Mouse (Mus musculus) bone marrow, adult 2 months (tissue): ENCODE measurements at regions not wholly inside any gene's neighbourhood (a gene's known extent, or its start where the extent isn't known, plus 50 kb on each side); places are given as distances from the start of the nearest gene placed in this dataset.

ENCODE experiments used
- H3K27ac ChIP-seq: fragments of 200-500 bp; 2 replicates; pipeline ENCODE4 v1.5.1; 2012; ENCODE audit warnings: low read depth, mild to moderate bottlenecking, control low read depth, inconsistent platforms, low read length; ENCODE audit not compliant: control insufficient read depth, poor library complexity, insufficient read depth
- H3K4me1 ChIP-seq: fragments of 200-500 bp; 2 replicates; pipeline ENCODE4 v1.6.1; 2011; ENCODE audit warnings: low read length; ENCODE audit not compliant: control insufficient read depth, insufficient read depth
- H3K4me3 ChIP-seq: fragments of 200-500 bp; replicated peaks from 2 replicates; pipeline ENCODE3; 2011; ENCODE audit warnings: mild to moderate bottlenecking, low read depth, low read length, control low read depth; ENCODE audit not compliant: control insufficient read depth
- CTCF ChIP-seq: fragments of 200-500 bp; IDR thresholded peaks from 2 replicates; pipeline ENCODE4 v1.5.1; 2011; ENCODE audit warnings: low read length, control low read depth; ENCODE audit not compliant: control insufficient read depth, insufficient read depth
- POLR2A ChIP-seq: fragments of 200-500 bp; IDR thresholded peaks from 2 replicates; pipeline ENCODE4 v1.6.1; 2011; ENCODE audit warnings: low read depth, mild to moderate bottlenecking, control low read depth, low read length, borderline replicate concordance; ENCODE audit not compliant: control insufficient read depth
- WGBS: fragments of 180-500 bp; shearing (Covaris S2); methylation state at CpG from one replicate; pipeline ENCODE4 v1.1.7; 2018; 5-methylcytosine and 5-hydroxymethylcytosine counted together

DNA sequence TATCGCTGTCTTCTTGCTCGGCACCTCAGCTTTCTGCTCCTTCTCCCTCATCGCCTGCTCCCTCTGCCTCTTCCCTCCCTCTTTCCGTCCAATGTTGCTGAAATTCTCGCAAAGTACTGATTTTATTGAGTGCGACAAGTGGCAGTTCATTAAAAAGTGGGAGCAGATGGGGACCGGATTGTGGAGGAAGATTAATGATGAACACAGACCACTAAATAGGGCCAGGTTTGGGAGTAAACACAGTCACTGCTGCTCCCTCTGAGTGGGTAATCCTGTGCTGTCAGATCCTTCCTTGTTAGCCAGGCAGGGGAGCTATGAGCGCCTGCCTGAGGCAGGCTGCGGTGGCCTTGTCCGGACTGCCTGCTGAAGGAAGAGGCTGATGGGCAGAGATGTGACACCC, 91.9 kb upstream of the 4931429L15Rik start:
- Histone ChIP-seq H3K27ac (no peak overlapping the region), H3K4me1 (no peaks in the 10 kb centered on the region), H3K4me3 (no peak overlapping the region)
- TF ChIP-seq POLR2A, result no peak
- no peak for TF ChIP-seq CTCF
- WGBS, result 88% methylated on average over 10 of the region's 10 CpGs

DNA sequence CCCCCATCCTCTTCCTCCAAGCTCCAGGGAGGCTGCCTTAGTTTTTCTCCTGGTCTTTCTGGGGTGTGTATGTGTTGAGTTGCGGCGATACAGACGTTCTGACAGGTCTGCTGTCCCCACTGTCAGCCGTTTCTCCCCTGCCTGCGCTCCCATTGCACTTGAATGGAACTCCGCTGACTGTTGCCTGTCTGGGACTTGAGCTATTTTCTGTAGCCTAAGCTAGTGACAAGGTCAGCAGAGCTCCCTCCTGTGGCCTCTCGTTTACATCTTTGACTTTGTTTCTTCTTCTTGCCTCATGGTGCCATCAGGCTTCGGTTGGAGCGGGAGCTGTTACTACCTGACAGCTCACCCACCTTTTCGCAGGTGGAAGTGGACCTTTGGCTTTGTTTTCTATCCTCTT, 89.0 kb upstream of the 4931429L15Rik start:
- Histone ChIP-seq H3K4me3 (no peak overlapping the region), H3K27ac (no peak overlapping the region), H3K4me1 (no peaks in the 10 kb centered on the region)
- TF ChIP-seq CTCF (no peak), POLR2A (no peak)
- 74% methylated on average over 10 of the region's 10 CpGs for WGBS

- no peak for TF ChIP-seq POLR2A
- TF ChIP-seq CTCF, result no peak
- no peaks in the 10 kb centered on the region for H3K4me1 ChIP-seq
- no peak overlapping the region for H3K27ac ChIP-seq
- WGBS, result 81% methylated on average over 8 of the region's 8 CpGs
- H3K4me3 ChIP-seq, result no peak overlapping the region
Measured at GRCm38 (mm10) chr9:46406606-46407005, 86.8 kb upstream of the 4931429L15Rik start.

DNA sequence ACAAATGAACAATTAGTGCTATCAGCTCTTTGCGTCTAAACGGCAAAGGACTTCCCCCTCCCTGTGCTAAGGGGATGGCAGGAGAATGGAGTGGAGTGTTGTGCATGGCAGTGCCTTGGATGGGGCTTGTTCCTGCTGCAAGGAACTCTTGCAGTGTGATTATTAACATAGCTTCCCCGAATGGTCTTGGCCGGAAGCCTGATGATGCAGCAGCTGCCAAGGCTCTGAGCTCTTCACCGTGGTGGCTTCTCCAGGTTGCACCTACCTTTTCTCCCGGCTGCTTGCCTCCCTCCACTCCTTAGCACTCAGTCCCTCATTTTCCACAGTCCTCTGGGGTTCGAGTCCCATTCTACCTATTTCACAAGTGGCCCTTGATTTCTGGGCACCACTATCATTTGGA, 76.8 kb upstream of the 4931429L15Rik start:
- Histone ChIP-seq H3K4me3 (no peak overlapping the region), H3K27ac (no peak overlapping the region), H3K4me1 (no peaks in the 10 kb centered on the region)
- WGBS, result 68% methylated on average over 7 of the region's 7 CpGs
- TF ChIP-seq POLR2A, result no peak

DNA sequence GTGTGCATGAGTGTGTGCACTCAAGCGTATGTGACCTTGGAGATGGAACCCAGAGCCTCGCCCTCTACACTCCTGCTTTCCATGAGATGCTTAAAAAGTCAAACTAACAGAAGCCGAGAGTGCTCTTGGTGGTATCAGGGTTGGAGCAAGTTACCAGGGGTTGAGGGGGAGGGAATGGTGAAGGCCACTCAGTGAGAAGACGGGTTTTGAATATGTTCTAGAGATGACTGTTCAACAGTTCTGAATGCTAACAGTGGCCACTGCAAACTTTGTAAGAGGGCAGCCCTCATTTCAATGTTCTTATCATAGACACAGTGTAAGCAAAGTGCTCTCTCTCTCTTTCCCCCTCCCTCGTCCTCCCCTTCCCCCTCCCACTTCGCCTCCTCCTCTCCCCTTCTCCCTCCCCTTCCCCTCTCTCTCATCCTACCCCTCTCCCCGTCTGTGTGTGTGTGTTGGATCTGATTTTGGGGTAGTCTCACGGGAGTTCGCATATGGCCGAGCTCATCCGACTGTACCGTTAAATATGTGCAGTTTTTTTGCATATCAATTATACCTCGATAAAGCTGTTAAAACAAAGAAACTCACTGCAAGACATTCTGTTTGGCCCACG, 75.5 kb upstream of the 4931429L15Rik start:
- Histone ChIP-seq H3K27ac (no peak overlapping the region), H3K4me1 (no peaks in the 10 kb centered on the region), H3K4me3 (no peak overlapping the region)
- 63% methylated on average over 14 of the region's 14 CpGs for WGBS
- TF ChIP-seq POLR2A (no peak), CTCF (no peak)

- TF ChIP-seq CTCF (no peak), POLR2A (no peak)
- no peaks in the 10 kb centered on the region for H3K4me1 ChIP-seq
- 77% methylated on average over 7 of the region's 7 CpGs for WGBS
- no peak overlapping the region for H3K4me3 ChIP-seq
- H3K27ac ChIP-seq, result no peak overlapping the region
Measured at GRCm38 (mm10) chr9:46394239-46394638, 74.5 kb upstream of the 4931429L15Rik start.

DNA sequence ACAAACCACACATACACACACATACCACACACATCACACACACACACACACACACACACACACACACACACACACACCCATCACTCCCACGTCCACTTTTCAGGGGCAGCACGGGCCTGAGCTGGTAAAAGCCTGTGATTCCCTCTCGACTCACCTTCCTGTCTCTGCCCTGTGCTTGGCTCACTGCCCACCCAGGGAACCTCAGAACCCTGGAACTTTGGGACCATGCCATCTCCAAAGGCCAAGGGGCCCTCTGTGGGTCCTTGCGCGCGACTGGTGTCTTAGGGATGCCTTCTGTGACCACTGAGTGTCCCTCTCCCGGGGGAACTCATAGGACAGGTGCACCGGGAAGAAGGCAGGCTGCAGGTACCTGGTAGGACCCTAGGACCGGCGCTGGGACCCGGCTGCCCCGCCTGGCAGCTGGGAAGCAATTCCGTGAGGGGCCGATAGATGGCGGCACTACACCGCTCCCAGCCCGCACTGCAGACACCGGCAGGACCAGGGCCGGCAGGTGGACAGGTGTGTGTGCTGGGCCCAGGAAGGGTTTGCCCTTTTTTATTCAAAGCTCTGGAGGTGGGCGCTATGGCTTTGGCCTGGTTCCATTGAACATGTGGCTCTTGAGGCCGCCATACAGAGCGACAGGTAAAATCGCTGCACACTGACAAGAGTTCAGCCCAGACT, 73.0 kb upstream of the 4931429L15Rik start:
- no peak for TF ChIP-seq POLR2A
- TF ChIP-seq CTCF, result peak; percentile 53; the same call in 1 of the 2 replicates
- 9% methylated on average over 23 of the region's 23 CpGs for WGBS
- H3K4me1 ChIP-seq, result no peaks in the 10 kb centered on the region
- H3K27ac ChIP-seq, result no peak overlapping the region
- H3K4me3 ChIP-seq, result no peak overlapping the region

DNA sequence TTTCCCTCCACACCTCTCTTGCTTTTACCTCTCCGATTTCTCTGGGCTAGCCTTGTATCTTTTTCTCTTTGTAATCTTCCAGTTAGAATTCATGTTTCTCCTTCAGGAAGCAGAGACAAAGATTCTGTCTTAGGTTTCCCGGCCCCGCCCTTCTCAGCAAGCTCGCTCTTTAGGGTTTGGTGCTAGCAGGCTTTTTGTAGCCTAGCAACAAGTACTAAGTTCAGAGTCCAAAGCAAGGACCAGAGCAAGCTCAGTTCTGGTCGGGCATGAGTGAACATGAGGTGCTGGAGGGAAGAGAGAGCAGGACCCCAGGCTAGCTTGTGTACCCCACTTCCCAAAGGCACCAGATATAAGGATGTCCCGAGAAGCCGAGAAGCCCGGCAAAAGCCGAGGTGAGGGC, 70.0 kb upstream of the 4931429L15Rik start:
- 16% methylated on average over 9 of the region's 9 CpGs for WGBS
- H3K4me3 ChIP-seq, result no peak overlapping the region

More for the DNA sequence above, 70.0 kb upstream of the 4931429L15Rik start:
- TF ChIP-seq CTCF (no peak), POLR2A (no peak)
- no peaks in the 10 kb centered on the region for H3K4me1 ChIP-seq
- H3K27ac ChIP-seq, result no peak overlapping the region
